Mouse (Mus musculus) lung, adult 2 months (tissue): Measurements from ENCODE around the gene Socs3.

ENCODE experiments used
- CTCF ChIP-seq: fragments of 200-500 bp; IDR thresholded peaks from 2 replicates; pipeline ENCODE4 v1.5.1; 2011; ENCODE audit warnings: mild to moderate bottlenecking, low read length, control low read depth; ENCODE audit not compliant: insufficient read depth
- POLR2A ChIP-seq: fragments of 200-500 bp; IDR thresholded peaks from 2 replicates; pipeline ENCODE4 v1.6.1; 2011; ENCODE audit warnings: low read depth, mild to moderate bottlenecking, control low read depth, low read length, borderline replicate concordance; ENCODE audit errors: extremely low read depth

DNA sequence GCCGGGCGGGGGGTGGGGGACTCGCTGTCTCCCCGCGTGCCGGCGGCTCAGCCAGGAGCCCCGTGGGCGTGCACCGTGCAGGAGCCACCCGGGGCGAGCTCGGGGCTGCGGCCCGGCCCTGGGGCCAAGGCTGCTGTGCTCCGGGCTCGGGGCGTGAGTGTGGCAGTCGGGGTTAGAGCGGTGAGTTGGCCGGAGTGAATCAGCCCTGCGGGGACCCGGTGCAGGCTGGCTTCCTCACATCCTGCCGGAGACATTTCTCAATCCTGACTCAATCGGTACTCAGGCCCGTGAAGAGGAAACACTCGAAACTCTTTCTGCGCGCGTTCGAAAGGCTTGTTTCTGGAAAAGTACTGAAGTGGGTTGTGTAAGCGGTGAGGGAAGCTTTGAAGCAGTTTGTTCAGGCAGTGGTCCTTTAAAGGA lies 17.2 kb upstream of the Socs3 start:
- no peak for TF ChIP-seq POLR2A
- no peak for TF ChIP-seq CTCF
